Mouse (Mus musculus) stomach, postnatal 0 days (tissue): ENCODE results near the gene Enthd1.

ENCODE experiments used
- CTCF ChIP-seq: IDR thresholded peaks from 2 replicates; pipeline ENCODE4 v1.5.1; 2016; ENCODE audit warnings: antibody characterized with exemption, low read depth, mild to moderate bottlenecking, moderate library complexity
- EP300 ChIP-seq: optimal IDR thresholded peaks from 2 replicates; pipeline ENCODE3; 2016; ENCODE audit warnings: antibody characterized with exemption

DNA sequence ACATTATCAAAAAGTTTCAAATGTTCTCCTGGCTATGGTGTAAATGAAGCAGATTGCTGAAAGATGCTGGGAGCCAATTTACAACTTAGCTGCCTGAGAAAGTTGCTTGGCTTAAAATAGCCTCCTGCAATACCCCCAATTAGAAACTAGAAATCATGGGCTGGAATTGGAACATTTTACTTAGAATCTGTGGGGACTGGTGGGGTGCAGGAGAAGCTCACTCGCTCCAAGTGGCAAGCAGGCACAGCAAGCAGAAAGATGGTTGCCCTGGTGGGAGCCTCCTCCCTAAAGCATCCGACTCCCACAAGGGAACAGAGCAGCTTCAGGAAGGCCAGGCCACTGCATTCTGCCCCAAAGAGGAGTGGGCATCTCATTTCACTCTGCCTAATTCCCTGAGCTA lies 28.9 kb downstream of the Enthd1 start:
- TF ChIP-seq CTCF (no peak), EP300 (no peak)
